Mouse (Mus musculus): ENCODE data around the gene Hhatl. TPM values are rescaled to one million over a fixed set of nuclear protein-coding genes. Genes with fewer than 3 reads are reported as not detected.

Hhatl gene
- polyA plus RNA-seq, 1 experiment: not detected

GRCm38 (mm10) chr9:121830243-121830955 is 38.1 kb upstream of the Hhatl start:
- Histone ChIP-seq H3K27me3 (ENCODE audit: control insufficient read depth, insufficient read depth, low read length, poor library complexity, severe bottlenecking) (no peaks in the 10 kb centered on the region), H3K9ac (ENCODE audit: low read depth, poor library complexity, severe bottlenecking) (no peak overlapping the region), H3K4me3 (ENCODE audit: low read depth, low read length) (no peak overlapping the region), H3K36me3 (ENCODE audit: control insufficient read depth, insufficient read depth, low read length, poor library complexity, severe bottlenecking) (no peaks in the 10 kb centered on the region), H3K9me3 (replicated peaks; ENCODE audit: control insufficient read depth, insufficient read depth, low read length, poor library complexity, severe bottlenecking) (no peaks in the 10 kb centered on the region), H3K4me1 (ENCODE audit: control insufficient read depth, insufficient read depth, low read length) (no peaks in the 10 kb centered on the region), H3K27ac (ENCODE audit: insufficient read depth, low read length) (no peak overlapping the region)
- TF ChIP-seq CTCF (IDR thresholded peaks at IDR 0.05; ENCODE audit: low read depth, low read length) (peak; percentile 73), POLR2A (IDR thresholded peaks at IDR 0.05; ENCODE audit: insufficient read depth, low read length) (no peak)

GRCm38 (mm10) chr9:121829270-121829992 is 37.1 kb upstream of the Hhatl start:
- Histone ChIP-seq H3K9me3 (replicated peaks; ENCODE audit: control insufficient read depth, insufficient read depth, low read length, poor library complexity, severe bottlenecking) (no peaks in the 10 kb centered on the region), H3K36me3 (ENCODE audit: control insufficient read depth, insufficient read depth, low read length, poor library complexity, severe bottlenecking) (no peaks in the 10 kb centered on the region), H3K4me1 (ENCODE audit: control insufficient read depth, insufficient read depth, low read length) (no peaks in the 10 kb centered on the region), H3K9ac (ENCODE audit: low read depth, poor library complexity, severe bottlenecking) (no peak overlapping the region), H3K27me3 (ENCODE audit: control insufficient read depth, insufficient read depth, low read length, poor library complexity, severe bottlenecking) (no peaks in the 10 kb centered on the region), H3K27ac (ENCODE audit: insufficient read depth, low read length) (no peak overlapping the region), H3K4me3 (ENCODE audit: low read depth, low read length) (no peak overlapping the region)
- TF ChIP-seq EP300 (IDR thresholded peaks at IDR 0.05; ENCODE audit: insufficient read depth, low read depth, low read length) (no peak), CTCF (IDR thresholded peaks at IDR 0.05; ENCODE audit: low read depth, low read length) (no peak), POLR2A (IDR thresholded peaks at IDR 0.05; ENCODE audit: insufficient read depth, low read length) (no peak)

GRCm38 (mm10) chr9:121828314-121828713 is 36.0 kb upstream of the Hhatl start:
- Histone ChIP-seq H3K4me1 (ENCODE audit: control insufficient read depth, insufficient read depth, low read length) (no peaks in the 10 kb centered on the region), H3K9ac (ENCODE audit: low read depth, poor library complexity, severe bottlenecking) (no peak overlapping the region), H3K27ac (ENCODE audit: insufficient read depth, low read length) (no peak overlapping the region), H3K4me3 (ENCODE audit: low read depth, low read length) (no peak overlapping the region), H3K9me3 (replicated peaks; ENCODE audit: control insufficient read depth, insufficient read depth, low read length, poor library complexity, severe bottlenecking) (no peaks in the 10 kb centered on the region), H3K27me3 (ENCODE audit: control insufficient read depth, insufficient read depth, low read length, poor library complexity, severe bottlenecking) (no peaks in the 10 kb centered on the region), H3K36me3 (ENCODE audit: control insufficient read depth, insufficient read depth, low read length, poor library complexity, severe bottlenecking) (no peaks in the 10 kb centered on the region)
- TF ChIP-seq EP300 (IDR thresholded peaks at IDR 0.05; ENCODE audit: insufficient read depth, low read depth, low read length) (no peak), CTCF (IDR thresholded peaks at IDR 0.05; ENCODE audit: low read depth, low read length) (no peak), POLR2A (IDR thresholded peaks at IDR 0.05; ENCODE audit: insufficient read depth, low read length) (no peak)

DNA sequence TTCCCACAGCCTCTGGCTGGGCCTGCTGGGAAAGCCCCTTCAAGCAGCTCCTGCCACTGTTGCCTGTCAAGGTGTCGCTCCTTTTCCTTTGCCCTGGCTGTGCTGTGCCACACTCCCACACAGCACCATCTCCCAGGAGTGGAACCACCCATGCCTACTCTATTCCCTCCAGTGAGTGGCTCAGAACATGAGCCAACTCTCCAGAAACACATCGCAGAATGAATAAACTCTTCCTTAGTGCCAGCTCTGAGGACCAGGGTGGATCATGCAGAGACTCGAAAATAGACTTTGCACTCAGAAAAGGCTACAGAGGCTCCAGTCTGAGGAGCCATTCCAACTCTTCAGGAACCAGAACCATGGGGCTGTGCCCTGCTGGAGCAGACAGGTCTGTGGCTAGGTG is 34.0 kb upstream of the Hhatl start:
- Histone ChIP-seq H3K4me3 (ENCODE audit: low read depth, low read length) (no peak overlapping the region), H3K9ac (ENCODE audit: low read depth, poor library complexity, severe bottlenecking) (no peak overlapping the region), H3K9me3 (replicated peaks; ENCODE audit: control insufficient read depth, insufficient read depth, low read length, poor library complexity, severe bottlenecking) (no peaks in the 10 kb centered on the region), H3K27ac (ENCODE audit: insufficient read depth, low read length) (no peak overlapping the region), H3K4me1 (ENCODE audit: control insufficient read depth, insufficient read depth, low read length) (no peaks in the 10 kb centered on the region), H3K27me3 (ENCODE audit: control insufficient read depth, insufficient read depth, low read length, poor library complexity, severe bottlenecking) (no peaks in the 10 kb centered on the region), H3K36me3 (ENCODE audit: control insufficient read depth, insufficient read depth, low read length, poor library complexity, severe bottlenecking) (no peaks in the 10 kb centered on the region)
- TF ChIP-seq POLR2A (IDR thresholded peaks at IDR 0.05; ENCODE audit: insufficient read depth, low read length) (no peak), EP300 (IDR thresholded peaks at IDR 0.05; ENCODE audit: insufficient read depth, low read depth, low read length) (no peak), CTCF (IDR thresholded peaks at IDR 0.05; ENCODE audit: low read depth, low read length) (no peak)

GRCm38 (mm10) chr9:121823991-121824390 is 31.7 kb upstream of the Hhatl start:
- no peak overlapping the region for H3K4me3 ChIP-seq (ENCODE audit: low read depth, low read length)
- H3K27ac ChIP-seq (ENCODE audit: insufficient read depth, low read length): no peak overlapping the region
- H3K36me3 ChIP-seq (ENCODE audit: control insufficient read depth, insufficient read depth, low read length, poor library complexity, severe bottlenecking): no peaks in the 10 kb centered on the region
- TF ChIP-seq EP300 (IDR thresholded peaks at IDR 0.05; ENCODE audit: insufficient read depth, low read depth, low read length) (no peak), CTCF (IDR thresholded peaks at IDR 0.05; ENCODE audit: low read depth, low read length) (no peak), POLR2A (IDR thresholded peaks at IDR 0.05; ENCODE audit: insufficient read depth, low read length) (no peak)
- no peak overlapping the region for H3K9ac ChIP-seq (ENCODE audit: low read depth, poor library complexity, severe bottlenecking)
- no peaks in the 10 kb centered on the region for H3K4me1 ChIP-seq (ENCODE audit: control insufficient read depth, insufficient read depth, low read length)
- no peaks in the 10 kb centered on the region for H3K27me3 ChIP-seq (ENCODE audit: control insufficient read depth, insufficient read depth, low read length, poor library complexity, severe bottlenecking)
- H3K9me3 ChIP-seq (replicated peaks; ENCODE audit: control insufficient read depth, insufficient read depth, low read length, poor library complexity, severe bottlenecking): no peaks in the 10 kb centered on the region

GRCm38 (mm10) chr9:121823051-121823450 is 30.7 kb upstream of the Hhatl start:
- H3K27me3 ChIP-seq (ENCODE audit: control insufficient read depth, insufficient read depth, low read length, poor library complexity, severe bottlenecking): no peaks in the 10 kb centered on the region
- no peak overlapping the region for H3K9ac ChIP-seq (ENCODE audit: low read depth, poor library complexity, severe bottlenecking)
- H3K27ac ChIP-seq (ENCODE audit: insufficient read depth, low read length): no peak overlapping the region
- H3K4me3 ChIP-seq (ENCODE audit: low read depth, low read length): no peak overlapping the region
- no peaks in the 10 kb centered on the region for H3K9me3 ChIP-seq (replicated peaks; ENCODE audit: control insufficient read depth, insufficient read depth, low read length, poor library complexity, severe bottlenecking)
- H3K4me1 ChIP-seq (ENCODE audit: control insufficient read depth, insufficient read depth, low read length): no peaks in the 10 kb centered on the region
- H3K36me3 ChIP-seq (ENCODE audit: control insufficient read depth, insufficient read depth, low read length, poor library complexity, severe bottlenecking): no peaks in the 10 kb centered on the region
- TF ChIP-seq POLR2A (IDR thresholded peaks at IDR 0.05; ENCODE audit: insufficient read depth, low read length) (no peak), EP300 (IDR thresholded peaks at IDR 0.05; ENCODE audit: insufficient read depth, low read depth, low read length) (no peak), CTCF (IDR thresholded peaks at IDR 0.05; ENCODE audit: low read depth, low read length) (no peak)
